Mouse (Mus musculus): ENCODE data around the gene Snapc5. TPM values are rescaled to one million over a fixed set of nuclear protein-coding genes. Genes with fewer than 3 reads are reported as not detected.
"Not testable (repeated sequence)": the region's sequence is repeated elsewhere in the genome, so short reads cannot be mapped to it uniquely, and the experiment has no call there.

The Snapc5 gene
- polyA plus RNA-seq, 1 experiment from 2014 or later: 10.1 TPM

- no peaks in the 10 kb centered on the region for H3K9me3 ChIP-seq (replicated peaks; ENCODE audit: control insufficient read depth, low read length)
- no peaks in the 10 kb centered on the region for H3K36me3 ChIP-seq (ENCODE audit: control insufficient read depth, insufficient read depth)
- H3K4me3 ChIP-seq (ENCODE audit: low read depth, low read length): no peak overlapping the region
- no peaks in the 10 kb centered on the region for H3K4me1 ChIP-seq (ENCODE audit: control insufficient read depth, low read depth, low read length)
- 69% methylated on average over 1 of the region's 1 CpGs for WGBS (ENCODE audit: insufficient replicate concordance)
- H3K9ac ChIP-seq (ENCODE audit: low read depth, low read length): no peak overlapping the region
- no peak overlapping the region for H3K4me2 ChIP-seq (ENCODE audit: low read depth, low read length)
- H3K27me3 ChIP-seq (ENCODE audit: control insufficient read depth, insufficient read depth, low read depth, low read length): no peaks in the 10 kb centered on the region
- no peak for ATAC-seq (ENCODE audit: low read depth)
- no peak overlapping the region for H3K27ac ChIP-seq (ENCODE audit: low read length)
Measured at GRCm38 (mm10) chr9:64193879-64194278, 14.8 kb downstream of the Snapc5 start.

GRCm38 (mm10) chr9:64195554-64195953 lies 16.5 kb downstream of the Snapc5 start:
- no peak overlapping the region for H3K27ac ChIP-seq (ENCODE audit: low read length)
- no peaks in the 10 kb centered on the region for H3K27me3 ChIP-seq (ENCODE audit: control insufficient read depth, insufficient read depth, low read depth, low read length)
- no peak overlapping the region for H3K4me3 ChIP-seq (ENCODE audit: low read depth, low read length)
- 65% methylated on average over 4 of the region's 4 CpGs for WGBS (ENCODE audit: insufficient replicate concordance)
- ATAC-seq (ENCODE audit: low read depth): no peak
- no peaks in the 10 kb centered on the region for H3K9me3 ChIP-seq (replicated peaks; ENCODE audit: control insufficient read depth, low read length)
- no peaks in the 10 kb centered on the region; the same call in 1 of the 2 replicates for H3K4me1 ChIP-seq (ENCODE audit: control insufficient read depth, low read depth, low read length)
- no peaks in the 10 kb centered on the region for H3K36me3 ChIP-seq (ENCODE audit: control insufficient read depth, insufficient read depth)
- H3K4me2 ChIP-seq (ENCODE audit: low read depth, low read length): no peak overlapping the region
- H3K9ac ChIP-seq (ENCODE audit: low read depth, low read length): no peak overlapping the region

- Histone ChIP-seq H3K9me3 (replicated peaks; ENCODE audit: control insufficient read depth, low read length) (no peaks in the 10 kb centered on the region), H3K4me1 (ENCODE audit: control insufficient read depth, low read depth, low read length) (no peaks in the 10 kb centered on the region; the same call in 1 of the 2 replicates), H3K4me3 (ENCODE audit: low read depth, low read length) (no peak overlapping the region), H3K27me3 (ENCODE audit: control insufficient read depth, insufficient read depth, low read depth, low read length) (no peaks in the 10 kb centered on the region), H3K27ac (ENCODE audit: low read length) (no peak overlapping the region), H3K9ac (ENCODE audit: low read depth, low read length) (no peak overlapping the region), H3K36me3 (ENCODE audit: control insufficient read depth, insufficient read depth) (no peaks in the 10 kb centered on the region), H3K4me2 (ENCODE audit: low read depth, low read length) (no peak overlapping the region)
- ATAC-seq (ENCODE audit: low read depth): no peak
- 67% methylated on average over 8 of the region's 8 CpGs for WGBS (ENCODE audit: insufficient replicate concordance)
Measured at GRCm38 (mm10) chr9:64197524-64197923, 18.4 kb downstream of the Snapc5 start.

GRCm38 (mm10) chr9:64198068-64198762 lies 19.1 kb downstream of the Snapc5 start:
- Histone ChIP-seq H3K27me3 (ENCODE audit: control insufficient read depth, insufficient read depth, low read depth, low read length) (no peaks in the 10 kb centered on the region), H3K4me2 (ENCODE audit: low read depth, low read length) (no peak overlapping the region), H3K9ac (ENCODE audit: low read depth, low read length) (no peak overlapping the region), H3K4me3 (ENCODE audit: low read depth, low read length) (no peak overlapping the region), H3K27ac (ENCODE audit: low read length) (no peak overlapping the region), H3K36me3 (ENCODE audit: control insufficient read depth, insufficient read depth) (no peaks in the 10 kb centered on the region), H3K9me3 (replicated peaks; ENCODE audit: control insufficient read depth, low read length) (no peaks in the 10 kb centered on the region), H3K4me1 (ENCODE audit: control insufficient read depth, low read depth, low read length) (no peaks in the 10 kb centered on the region; the same call in 1 of the 2 replicates)
- WGBS (ENCODE audit: insufficient replicate concordance): 78% methylated on average over 5 of the region's 5 CpGs
- no peak for ATAC-seq (ENCODE audit: low read depth)

- not testable (repeated sequence) for ATAC-seq (ENCODE audit: low read depth)
Measured at GRCm38 (mm10) chr9:64198763-64199418, 19.8 kb downstream of the Snapc5 start.

GRCm38 (mm10) chr9:64199897-64200296 lies 20.8 kb downstream of the Snapc5 start:
- ATAC-seq (ENCODE audit: low read depth): no peak
- Histone ChIP-seq H3K9me3 (replicated peaks; ENCODE audit: control insufficient read depth, low read length) (no peaks in the 10 kb centered on the region), H3K4me2 (ENCODE audit: low read depth, low read length) (no peak overlapping the region), H3K9ac (ENCODE audit: low read depth, low read length) (no peak overlapping the region), H3K4me3 (ENCODE audit: low read depth, low read length) (no peak overlapping the region), H3K27me3 (ENCODE audit: control insufficient read depth, insufficient read depth, low read depth, low read length) (no peaks in the 10 kb centered on the region), H3K36me3 (ENCODE audit: control insufficient read depth, insufficient read depth) (no peaks in the 10 kb centered on the region), H3K27ac (ENCODE audit: low read length) (no peak overlapping the region), H3K4me1 (ENCODE audit: control insufficient read depth, low read depth, low read length) (no peaks in the 10 kb centered on the region; the same call in 1 of the 2 replicates)
- WGBS (ENCODE audit: insufficient replicate concordance): 53% methylated on average over 2 of the region's 2 CpGs

More at GRCm38 (mm10) chr9:64198763-64199418, 19.8 kb downstream of the Snapc5 start:
- not testable (repeated sequence) for H3K4me3 ChIP-seq (ENCODE audit: low read depth, low read length); H3K4me2 ChIP-seq (ENCODE audit: low read depth, low read length); H3K27me3 ChIP-seq (ENCODE audit: control insufficient read depth, insufficient read depth, low read depth, low read length); H3K36me3 ChIP-seq (ENCODE audit: control insufficient read depth, insufficient read depth); H3K9ac ChIP-seq (ENCODE audit: low read depth, low read length); H3K4me1 ChIP-seq (ENCODE audit: control insufficient read depth, low read depth, low read length); H3K27ac ChIP-seq (ENCODE audit: low read length); H3K9me3 ChIP-seq (replicated peaks; ENCODE audit: control insufficient read depth, low read length)
- WGBS (ENCODE audit: insufficient replicate concordance): 71% methylated on average over 7 of the region's 7 CpGs

GRCm38 (mm10) chr9:64202331-64202730 lies 23.3 kb downstream of the Snapc5 start:
- no peak for ATAC-seq (ENCODE audit: low read depth)
- Histone ChIP-seq H3K36me3 (ENCODE audit: control insufficient read depth, insufficient read depth) (no peaks in the 10 kb centered on the region), H3K4me2 (ENCODE audit: low read depth, low read length) (no peak overlapping the region), H3K9me3 (replicated peaks; ENCODE audit: control insufficient read depth, low read length) (no peaks in the 10 kb centered on the region), H3K4me1 (ENCODE audit: control insufficient read depth, low read depth, low read length) (no peaks in the 10 kb centered on the region; the same call in 1 of the 2 replicates), H3K27ac (ENCODE audit: low read length) (peak overlapping the region; percentile 54), H3K9ac (ENCODE audit: low read depth, low read length) (no peak overlapping the region), H3K27me3 (ENCODE audit: control insufficient read depth, insufficient read depth, low read depth, low read length) (no peaks in the 10 kb centered on the region), H3K4me3 (ENCODE audit: low read depth, low read length) (no peak overlapping the region)

GRCm38 (mm10) chr9:64202866-64203265 lies 23.8 kb downstream of the Snapc5 start:
- Histone ChIP-seq H3K4me1 (ENCODE audit: control insufficient read depth, low read depth, low read length) (no peaks in the 10 kb centered on the region; the same call in 1 of the 2 replicates), H3K27ac (ENCODE audit: low read length) (peak overlapping the region; percentile 54; the same call in 1 of the 2 replicates)

GRCm38 (mm10) chr9:64207509-64208084 lies 28.5 kb downstream of the Snapc5 start:
- H3K9me3 ChIP-seq (replicated peaks; ENCODE audit: control insufficient read depth, low read length): no peaks in the 10 kb centered on the region
- H3K36me3 ChIP-seq (ENCODE audit: control insufficient read depth, insufficient read depth): no peaks in the 10 kb centered on the region
- no peaks in the 10 kb centered on the region for H3K27me3 ChIP-seq (ENCODE audit: control insufficient read depth, insufficient read depth, low read depth, low read length)
- no peak overlapping the region for H3K4me3 ChIP-seq (ENCODE audit: low read depth, low read length)
- H3K27ac ChIP-seq (ENCODE audit: low read length): no peak overlapping the region
- no peak for ATAC-seq (ENCODE audit: low read depth)
- no peak overlapping the region for H3K4me2 ChIP-seq (ENCODE audit: low read depth, low read length)
- 75% methylated on average over 3 of the region's 3 CpGs for WGBS (ENCODE audit: insufficient replicate concordance)
- H3K4me1 ChIP-seq (ENCODE audit: control insufficient read depth, low read depth, low read length): no peaks in the 10 kb centered on the region
- no peak overlapping the region for H3K9ac ChIP-seq (ENCODE audit: low read depth, low read length)

More at GRCm38 (mm10) chr9:64202866-64203265, 23.8 kb downstream of the Snapc5 start:
- Histone ChIP-seq H3K9me3 (replicated peaks; ENCODE audit: control insufficient read depth, low read length) (no peaks in the 10 kb centered on the region), H3K4me3 (ENCODE audit: low read depth, low read length) (no peak overlapping the region), H3K4me2 (ENCODE audit: low read depth, low read length) (no peak overlapping the region), H3K9ac (ENCODE audit: low read depth, low read length) (no peak overlapping the region), H3K36me3 (ENCODE audit: control insufficient read depth, insufficient read depth) (no peaks in the 10 kb centered on the region), H3K27me3 (ENCODE audit: control insufficient read depth, insufficient read depth, low read depth, low read length) (no peaks in the 10 kb centered on the region)
- no peak for ATAC-seq (ENCODE audit: low read depth)
